Mouse (Mus musculus): Measurements from ENCODE around the gene Cnot11. TPM values are rescaled to one million over a fixed set of nuclear protein-coding genes. Genes with fewer than 3 reads are reported as not detected.

Cnot11 gene
- total RNA-seq, 2 experiments from 2014 or later: 15.6 to 15.8 TPM

- DNase-seq: peak; percentile 98
These were observed 921 bp downstream of the Cnot11 start for GRCm38 (mm10) chr1:39535515-39536311.

- peak; percentile 1 for DNase-seq
These were observed 1.9 kb downstream of the Cnot11 start for GRCm38 (mm10) chr1:39536701-39537100.

- no peak for DNase-seq
These were observed 3.0 kb downstream of the Cnot11 start for GRCm38 (mm10) chr1:39537631-39538380.

GRCm38 (mm10) chr1:39540592-39540991, 5.8 kb downstream of the Cnot11 start:
- DNase-seq: no peak

- DNase-seq: no peak
These were observed 10.8 kb downstream of the Cnot11 start for GRCm38 (mm10) chr1:39545589-39545988.

- no peak for DNase-seq
These were observed 11.5 kb downstream of the Cnot11 start for GRCm38 (mm10) chr1:39546160-39546866.

- DNase-seq: no peak
These were observed 12.4 kb downstream of the Cnot11 start for GRCm38 (mm10) chr1:39547238-39547637.

GRCm38 (mm10) chr1:39549831-39550230, 15.0 kb downstream of the Cnot11 start:
- DNase-seq: no peak

GRCm38 (mm10) chr1:39555556-39556415, 21.0 kb downstream of the Cnot11 start:
- no peak for DNase-seq

GRCm38 (mm10) chr1:39559009-39559408, 24.2 kb downstream of the Cnot11 start:
- DNase-seq: no peak

GRCm38 (mm10) chr1:39561920-39562319, 27.1 kb downstream of the Cnot11 start:
- no peak for DNase-seq

GRCm38 (mm10) chr1:39563161-39563560, 28.4 kb downstream of the Cnot11 start:
- no peak for DNase-seq

- no peak for DNase-seq
These were observed 29.8 kb downstream of the Cnot11 start for GRCm38 (mm10) chr1:39564603-39565002.

- no peak for DNase-seq
These were observed 33.3 kb downstream of the Cnot11 start for GRCm38 (mm10) chr1:39568079-39568478.

GRCm38 (mm10) chr1:39571653-39572052, 36.9 kb downstream of the Cnot11 start:
- DNase-seq: no peak

GRCm38 (mm10) chr1:39573890-39574289, 39.1 kb downstream of the Cnot11 start:
- DNase-seq: no peak

- DNase-seq: no peak
These were observed 41.1 kb downstream of the Cnot11 start for GRCm38 (mm10) chr1:39575778-39576375.

GRCm38 (mm10) chr1:39576431-39577243, 41.8 kb downstream of the Cnot11 start:
- DNase-seq: peak; percentile 42

- peak; percentile 95 for DNase-seq
These were observed 42.5 kb downstream of the Cnot11 start, which contains the start of gene Rnf149 for GRCm38 (mm10) chr1:39577253-39577705. Gene Rnf149, minus strand, starts transcription at chr1:39577405.

- no peak for DNase-seq
These were observed 43.7 kb downstream of the Cnot11 start for GRCm38 (mm10) chr1:39578446-39578845.

All from gastrocnemius, postnatal 25 days (tissue).